Mouse (Mus musculus) ES-E14 (cell line): ENCODE measurements at regions not wholly inside any gene's neighbourhood (a gene's known extent, or its start where the extent isn't known, plus 50 kb on each side); places are given as distances from the start of the nearest gene placed in this dataset.

Experiments used
- CHD2 ChIP-seq: IDR thresholded peaks from 2 replicates; pipeline ENCODE4 v1.6.1; 2014; ENCODE audit warnings: mild to moderate bottlenecking, low read depth, low read length, inconsistent platforms
- HCFC1 ChIP-seq: IDR thresholded peaks from 2 replicates; pipeline ENCODE4 v1.6.1; 2012; ENCODE audit warnings: low read length, inconsistent platforms, borderline replicate concordance; ENCODE audit not compliant: insufficient read depth
- MAFK ChIP-seq: IDR thresholded peaks from 2 replicates; pipeline ENCODE4 v1.6.1; 2014; ENCODE audit warnings: mild to moderate bottlenecking, low read depth, low read length, inconsistent platforms; ENCODE audit not compliant: insufficient read depth
- ZC3H11A ChIP-seq: IDR thresholded peaks from 2 replicates; pipeline ENCODE4 v1.6.1; 2012; ENCODE audit warnings: low read depth, mild to moderate bottlenecking, inconsistent platforms, low read length, borderline replicate concordance
- ZNF384 ChIP-seq: IDR thresholded peaks from 2 replicates; pipeline ENCODE4 v1.6.1; 2012; ENCODE audit warnings: low read depth, low read length, inconsistent platforms

DNA sequence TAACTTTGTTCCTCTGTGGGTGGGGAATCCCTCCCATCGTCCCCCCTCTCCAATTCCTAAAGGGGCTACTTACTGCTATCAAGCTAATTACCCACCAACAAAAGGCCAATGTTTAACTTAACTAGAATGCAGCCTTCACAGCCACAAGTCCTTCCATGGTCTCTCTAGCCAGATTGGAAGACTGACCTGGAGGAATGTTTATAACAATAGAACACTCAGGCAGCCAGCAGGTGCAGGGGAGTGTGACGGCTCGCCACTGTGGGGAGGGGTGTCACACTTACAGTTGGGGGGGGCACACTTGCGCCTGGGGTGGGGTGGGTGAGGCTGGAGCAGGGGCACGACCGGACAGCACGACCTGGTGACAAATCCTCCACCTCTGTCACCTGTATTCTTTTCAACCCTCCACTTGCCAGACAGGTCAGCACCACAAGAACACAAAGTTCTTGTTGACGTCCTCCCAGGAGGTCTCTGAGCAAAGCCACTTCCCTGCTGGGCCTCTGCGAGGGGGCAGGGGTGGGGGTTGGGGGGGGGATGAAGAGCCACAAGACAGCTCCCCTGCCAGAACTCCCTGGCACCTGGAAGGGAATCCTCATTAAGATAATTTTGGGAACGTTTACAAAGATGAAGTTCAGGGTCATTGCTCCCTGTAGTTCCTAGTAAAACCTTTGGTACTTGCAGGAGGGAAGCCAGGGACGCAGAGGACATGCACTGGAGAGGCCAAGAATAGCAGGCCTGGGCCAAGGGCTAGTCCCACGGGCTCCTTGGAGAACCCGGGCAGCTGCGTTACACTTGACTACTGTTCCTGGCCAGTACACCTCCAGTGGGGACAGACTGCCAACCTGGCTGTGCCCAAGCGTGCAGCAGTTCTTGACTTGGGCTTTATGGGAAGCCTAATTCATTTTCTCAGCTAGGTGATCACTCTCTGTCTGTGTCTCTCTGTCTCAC, 156.9 kb upstream of the Zfp706 start:
- TF ChIP-seq HCFC1 (no peak), CHD2 (no peak), ZNF384 (no peak), ZC3H11A (no peak), MAFK (no peak)
